ENCODE assay signal across 19 mouse cellular contexts in the genomic region with DNA sequence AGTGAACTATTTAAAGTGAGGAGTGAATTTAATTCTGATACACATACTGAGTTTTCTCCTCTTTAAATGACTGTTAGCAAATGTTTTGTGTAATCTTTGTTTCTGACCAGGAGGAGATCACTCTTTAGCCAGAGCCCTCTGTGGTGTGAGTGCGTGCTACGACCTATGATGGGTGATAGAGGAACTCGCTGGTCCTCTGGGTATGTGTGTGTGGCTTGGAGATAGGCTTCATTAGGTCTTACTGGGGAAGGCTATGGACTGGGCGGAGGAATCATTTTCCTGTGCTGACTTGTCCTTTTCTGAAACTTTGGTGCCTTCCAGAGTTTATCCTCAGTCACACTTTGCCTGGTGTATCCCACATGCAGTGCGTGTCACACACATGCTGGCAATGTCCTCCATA.
"Had no signal": no experiment of that assay in that cellular context is flagged by ENCODE, and none has a peak within 500 bp of the region (broad histone marks: within the 10 kb centered on the region; RNA-seq: fewer than 3 reads in every experiment).

No protein-coding gene starts in this region.

- H3K9me3 ChIP-seq: intestine, embryonic 15.5 days; kidney, embryonic 15.5 days; limb, embryonic 10.5 days; limb, embryonic 13.5 days; midbrain, embryonic 13.5 days; neural tube, embryonic 13.5 days; stomach, embryonic 15.5 days had no signal

- H3K27ac ChIP-seq: intestine, embryonic 15.5 days; kidney, embryonic 15.5 days; limb, embryonic 10.5 days; limb, embryonic 13.5 days; midbrain, embryonic 13.5 days; neural tube, embryonic 13.5 days; stomach, embryonic 15.5 days had no signal

- H3K9ac ChIP-seq: intestine, embryonic 15.5 days; kidney, embryonic 15.5 days; limb, embryonic 13.5 days; midbrain, embryonic 13.5 days; neural tube, embryonic 13.5 days; stomach, embryonic 15.5 days had no signal

- H3K4me1 ChIP-seq: limb, embryonic 10.5 days; limb, embryonic 13.5 days had no signal

- H3K4me3 ChIP-seq: intestine, embryonic 15.5 days; kidney, embryonic 15.5 days; limb, embryonic 10.5 days; limb, embryonic 13.5 days; midbrain, embryonic 13.5 days; myocyte; neural tube, embryonic 13.5 days; stomach, embryonic 15.5 days had no signal

- H3K4me2 ChIP-seq: intestine, embryonic 15.5 days; kidney, embryonic 15.5 days; limb, embryonic 13.5 days; midbrain, embryonic 13.5 days; neural tube, embryonic 13.5 days; stomach, embryonic 15.5 days had no signal

- ATAC-seq: intestine, embryonic 15.5 days; midbrain, embryonic 13.5 days; midbrain, embryonic 16.5 days had no signal

- DNase-seq: kidney, adult 11 months; kidney, adult 8-10 months; kidney, postnatal 10 days; kidney, postnatal 36 days; layer of hippocampus, adult 9-11 months; lung, adult 2 months; retina, postnatal 1 day; right cerebral cortex, postnatal 25 days; spleen, adult 18-20 months; thymus, postnatal 36 days had no signal

- H3K27me3 ChIP-seq: intestine, embryonic 15.5 days; kidney, embryonic 15.5 days; limb, embryonic 13.5 days; midbrain, embryonic 13.5 days; neural tube, embryonic 13.5 days; stomach, embryonic 15.5 days had no signal
